Mouse (Mus musculus): ENCODE results near the gene Lrrc57.

GRCm38 (mm10) chr2:120658486-120658885 lies 49.2 kb upstream of the Lrrc57 start:
- TF ChIP-seq ELF1 (IDR thresholded peaks at IDR 0.05; ENCODE audit: low read depth, low read length) (no peak), ETS1 (IDR thresholded peaks at IDR 0.05; ENCODE audit: low read depth, low read length) (no peak), CTCF (IDR thresholded peaks at IDR 0.05 in 2 of 3, conservative IDR thresholded peaks at IDR 0.05 in 1 of 3; ENCODE audit: control insufficient read depth in 1 of 3, insufficient read depth in 1 of 3, low read depth in 2 of 3, low read length in 3 of 3, poor library complexity in 1 of 3, severe bottlenecking in 1 of 3) (no peak), USF1 (IDR thresholded peaks at IDR 0.05; ENCODE audit: low read depth, low read length) (no peak), MAZ (IDR thresholded peaks at IDR 0.05; ENCODE audit: low read depth, low read length) (no peak), MEF2A (IDR thresholded peaks at IDR 0.05; ENCODE audit: extremely low read depth, insufficient replicate concordance, low read depth, low read length, poor library complexity, severe bottlenecking) (no peak), POLR2AphosphoS2 (IDR thresholded peaks at IDR 0.05; ENCODE audit: low read length) (no peak), POLR2A (IDR thresholded peaks at IDR 0.05; ENCODE audit: control insufficient read depth in 1 of 2, insufficient read depth in 1 of 2, low read depth in 1 of 2, low read length in 2 of 2, poor library complexity in 1 of 2) (no peak), USF2 (IDR thresholded peaks at IDR 0.05; ENCODE audit: borderline replicate concordance in 1 of 2, insufficient read depth in 1 of 2, low read depth in 1 of 2, low read length in 2 of 2) (no peak), TAL1 (IDR thresholded peaks at IDR 0.05; ENCODE audit: low read length) (no peak), HCFC1 (IDR thresholded peaks at IDR 0.05; ENCODE audit: low read depth, low read length) (no peak), ZKSCAN1 (IDR thresholded peaks at IDR 0.05; ENCODE audit: low read depth, low read length) (no peak), ZC3H11A (IDR thresholded peaks at IDR 0.05; ENCODE audit: low read depth, low read length) (no peak)

Measured in MEL (cell line).